Mouse (Mus musculus) erythroblast, embryonic 14.5 days (primary cell): Measurements from ENCODE around the gene Cdk2ap1.

Experiments used
- GATA1 ChIP-seq: IDR thresholded peaks from 2 replicates; pipeline ENCODE4 v1.6.1; 2012; ENCODE audit warnings: low read length, inconsistent platforms, mixed read lengths
- TAL1 ChIP-seq: IDR thresholded peaks from 3 replicates; pipeline ENCODE4 v1.6.1; 2012; ENCODE audit warnings: low read length, inconsistent platforms, mixed read lengths

DNA sequence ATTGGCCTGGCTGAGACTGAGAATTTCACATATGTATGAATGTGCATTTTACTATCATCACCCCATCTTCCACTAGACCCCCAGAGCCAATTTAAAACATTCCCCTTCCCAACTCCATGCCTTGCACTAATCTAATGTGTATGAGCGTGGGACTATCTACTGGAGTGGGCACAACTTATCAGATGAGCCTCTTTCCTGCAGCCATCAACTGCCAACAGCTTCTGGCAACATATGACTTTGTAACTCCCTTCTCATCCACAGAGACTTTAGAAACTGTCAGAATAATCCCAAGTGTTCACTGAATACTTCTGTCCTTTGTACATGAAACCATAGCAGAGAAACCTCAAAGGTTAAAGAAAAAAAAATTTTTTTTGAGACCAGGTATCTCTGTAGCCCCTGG lies 17.2 kb upstream of the Cdk2ap1 start:
- no peak for TF ChIP-seq TAL1
- no peak for TF ChIP-seq GATA1
